Mouse (Mus musculus) small intestine, adult 2 months (tissue): ENCODE data around the gene Tmf1.

ENCODE experiments used
- CTCF ChIP-seq: fragments of 200-500 bp; IDR thresholded peaks from 2 replicates; pipeline ENCODE4 v1.5.1; 2012; ENCODE audit warnings: low read depth, mild to moderate bottlenecking, control low read depth, inconsistent platforms, low read length, moderate library complexity, mixed read lengths; ENCODE audit not compliant: insufficient replicate concordance, insufficient read length; ENCODE audit errors: extremely low read depth
- POLR2A ChIP-seq: fragments of 200-500 bp; IDR thresholded peaks from 2 replicates; pipeline ENCODE4 v1.6.1; 2012; ENCODE audit warnings: low read depth, mild to moderate bottlenecking, control low read depth, inconsistent platforms, low read length, moderate library complexity

DNA sequence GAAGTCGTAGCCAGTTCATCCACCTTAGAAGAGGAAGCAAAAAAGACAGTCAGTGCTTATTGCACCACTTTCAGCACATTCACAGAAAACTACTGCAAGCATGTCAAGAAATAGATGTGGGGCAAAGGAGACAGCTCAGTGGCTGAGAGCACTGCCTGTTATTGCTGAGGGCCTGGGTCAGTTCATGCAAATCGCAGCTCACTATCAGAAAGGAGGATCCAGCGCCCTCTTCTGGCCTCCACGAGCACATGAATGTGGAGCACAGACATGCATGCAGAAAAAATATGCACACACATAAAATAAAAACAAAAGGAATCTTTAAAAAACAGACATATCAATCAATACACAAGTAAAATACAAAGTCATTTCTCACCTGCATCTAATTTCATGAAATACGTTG is 47.9 kb downstream of the Tmf1 start:
- TF ChIP-seq CTCF (no peak), POLR2A (no peak)
